Mouse (Mus musculus): ENCODE measurements around the gene Phf5a. TPM values are rescaled to one million over a fixed set of nuclear protein-coding genes. Genes with fewer than 3 reads are reported as not detected.

Phf5a gene
- polyA plus RNA-seq, 1 experiment from 2014 or later: 139 TPM

GRCm38 (mm10) chr15:81846755-81847154, 25.0 kb downstream of the Phf5a start:
- Histone ChIP-seq H3K9ac (no peak overlapping the region), H3K27me3 (no peaks in the 10 kb centered on the region), H3K9me3 (replicated peaks) (no peaks in the 10 kb centered on the region), H3K4me3 (replicated peaks) (no peak overlapping the region), H3K27ac (no peak overlapping the region), H3K4me1 (replicated peaks) (peaks cover 15% of the 10 kb centered on the region), H3K4me2 (no peak overlapping the region), H3K36me3 (peaks cover 47% of the 10 kb centered on the region)
- 86% methylated on average over 9 of the region's 9 CpGs for WGBS (ENCODE audit: insufficient replicate concordance)
- no peak for DNase-seq
- no peak for ATAC-seq (ENCODE audit: low read depth)

- H3K36me3 ChIP-seq: peaks cover 37% of the 10 kb centered on the region
- no peak overlapping the region for H3K4me2 ChIP-seq
- 42% methylated on average over 4 of the region's 4 CpGs for WGBS (ENCODE audit: insufficient replicate concordance)
- H3K4me3 ChIP-seq (replicated peaks): no peak overlapping the region
- H3K9me3 ChIP-seq (replicated peaks): no peaks in the 10 kb centered on the region
- ATAC-seq (ENCODE audit: low read depth) (peak; percentile 32; the same call in 1 of the 2 replicates), DNase-seq (no peak)
- no peak overlapping the region; the same call in 1 of the 2 replicates for H3K27ac ChIP-seq
- H3K27me3 ChIP-seq: no peaks in the 10 kb centered on the region
- H3K9ac ChIP-seq: no peak overlapping the region
- H3K4me1 ChIP-seq (replicated peaks): peaks cover 15% of the 10 kb centered on the region
Measured at GRCm38 (mm10) chr15:81845724-81846123, 26.0 kb downstream of the Phf5a start.

- H3K4me3 ChIP-seq (replicated peaks): no peak overlapping the region
- WGBS (ENCODE audit: insufficient replicate concordance): 75% methylated on average over 5 of the region's 5 CpGs
- ATAC-seq (ENCODE audit: low read depth): no peak
- H3K9ac ChIP-seq: no peak overlapping the region
- no peaks in the 10 kb centered on the region for H3K9me3 ChIP-seq (replicated peaks)
- H3K4me2 ChIP-seq: no peak overlapping the region
- no peak overlapping the region; the same call in 1 of the 2 replicates for H3K27ac ChIP-seq
- DNase-seq: no peak
- H3K36me3 ChIP-seq: peaks cover 31% of the 10 kb centered on the region
- H3K4me1 ChIP-seq (replicated peaks): peaks cover 15% of the 10 kb centered on the region
- no peaks in the 10 kb centered on the region for H3K27me3 ChIP-seq
Measured at GRCm38 (mm10) chr15:81845033-81845625, 26.6 kb downstream of the Phf5a start.

- H3K9me3 ChIP-seq (replicated peaks): no peaks in the 10 kb centered on the region
- 0 out of 2 replicates have a peak, but pooled peaks cover under 1% of the 10 kb centered on the region for H3K27me3 ChIP-seq
- no peak overlapping the region for H3K4me3 ChIP-seq (replicated peaks)
- H3K9ac ChIP-seq: no peak overlapping the region
- H3K4me2 ChIP-seq: no peak overlapping the region
- no peak overlapping the region for H3K27ac ChIP-seq
- 0 out of 2 replicates have a peak, but pooled peaks cover 6% of the 10 kb centered on the region for H3K36me3 ChIP-seq
- WGBS (ENCODE audit: insufficient replicate concordance): 79% methylated on average over 7 of the region's 7 CpGs
- DNase-seq: no peak
- no peak for ATAC-seq (ENCODE audit: low read depth)
- peaks cover 11% of the 10 kb centered on the region; the same call in 1 of the 2 replicates for H3K4me1 ChIP-seq (replicated peaks)
Measured at GRCm38 (mm10) chr15:81842275-81842674, 29.4 kb downstream of the Phf5a start.

- DNase-seq (no peak), ATAC-seq (ENCODE audit: low read depth) (no peak)
- Histone ChIP-seq H3K4me3 (replicated peaks) (no peak overlapping the region), H3K27ac (no peak overlapping the region), H3K36me3 (no peaks in the 10 kb centered on the region), H3K9me3 (replicated peaks) (no peaks in the 10 kb centered on the region), H3K4me2 (no peak overlapping the region), H3K4me1 (replicated peaks) (peaks cover 15% of the 10 kb centered on the region), H3K27me3 (peaks cover 20% of the 10 kb centered on the region), H3K9ac (no peak overlapping the region)
- WGBS (ENCODE audit: insufficient replicate concordance): 81% methylated on average over 7 of the region's 7 CpGs
Measured at GRCm38 (mm10) chr15:81840306-81840705, 31.4 kb downstream of the Phf5a start.

- DNase-seq: no peak
- 75% methylated on average over 5 of the region's 5 CpGs for WGBS (ENCODE audit: insufficient replicate concordance)
Measured at GRCm38 (mm10) chr15:81839634-81840033, 32.1 kb downstream of the Phf5a start.

GRCm38 (mm10) chr15:81838554-81839235, 33.0 kb downstream of the Phf5a start:
- peaks cover 19% of the 10 kb centered on the region for H3K4me1 ChIP-seq (replicated peaks)
- no peak overlapping the region for H3K9ac ChIP-seq
- peaks cover 32% of the 10 kb centered on the region for H3K27me3 ChIP-seq
- DNase-seq (no peak), ATAC-seq (ENCODE audit: low read depth) (no peak)
- no peaks in the 10 kb centered on the region for H3K36me3 ChIP-seq
- no peak overlapping the region for H3K27ac ChIP-seq
- H3K4me3 ChIP-seq (replicated peaks): no peak overlapping the region
- H3K9me3 ChIP-seq (replicated peaks): no peaks in the 10 kb centered on the region
- H3K4me2 ChIP-seq: no peak overlapping the region
- 59% methylated on average over 14 of the region's 14 CpGs for WGBS (ENCODE audit: insufficient replicate concordance)

More at GRCm38 (mm10) chr15:81839634-81840033, 32.1 kb downstream of the Phf5a start:
- no peaks in the 10 kb centered on the region for H3K36me3 ChIP-seq
- peak; percentile 63; the same call in 1 of the 2 replicates for ATAC-seq (ENCODE audit: low read depth)
- H3K4me1 ChIP-seq (replicated peaks): peaks cover 19% of the 10 kb centered on the region
- H3K4me3 ChIP-seq (replicated peaks): no peak overlapping the region
- peaks cover 25% of the 10 kb centered on the region for H3K27me3 ChIP-seq
- H3K27ac ChIP-seq: no peak overlapping the region
- H3K9me3 ChIP-seq (replicated peaks): no peaks in the 10 kb centered on the region
- no peak overlapping the region for H3K4me2 ChIP-seq
- H3K9ac ChIP-seq: no peak overlapping the region

- ATAC-seq (ENCODE audit: low read depth): no peak
- no peak overlapping the region for H3K4me3 ChIP-seq (replicated peaks)
- H3K9ac ChIP-seq: no peak overlapping the region
- peak overlapping the region; percentile 59; the same call in 1 of the 2 replicates for H3K4me2 ChIP-seq
- 55% methylated on average over 7 of the region's 7 CpGs for WGBS (ENCODE audit: insufficient replicate concordance)
- H3K9me3 ChIP-seq (replicated peaks): no peaks in the 10 kb centered on the region
- DNase-seq: no peak
- H3K27me3 ChIP-seq: peaks cover 36% of the 10 kb centered on the region
- peaks cover 23% of the 10 kb centered on the region for H3K4me1 ChIP-seq (replicated peaks)
- H3K27ac ChIP-seq: no peak overlapping the region
- H3K36me3 ChIP-seq: no peaks in the 10 kb centered on the region
Measured at GRCm38 (mm10) chr15:81836966-81837920, 34.5 kb downstream of the Phf5a start.

- ATAC-seq (ENCODE audit: low read depth) (peak; percentile 13; the same call in 1 of the 2 replicates), DNase-seq (no peak)
- Histone ChIP-seq H3K36me3 (no peaks in the 10 kb centered on the region), H3K9me3 (replicated peaks) (no peaks in the 10 kb centered on the region), H3K4me2 (peak overlapping the region; percentile 59), H3K4me1 (replicated peaks) (peaks cover 28% of the 10 kb centered on the region), H3K27ac (no peak overlapping the region), H3K27me3 (peaks cover 36% of the 10 kb centered on the region), H3K4me3 (replicated peaks) (peak overlapping the region; percentile 42), H3K9ac (0 out of 2 replicates have a peak overlapping the region, but pooled peaks have one; percentile 22)
- 4% methylated on average over 33 of the region's 33 CpGs for WGBS (ENCODE audit: insufficient replicate concordance)
Measured at GRCm38 (mm10) chr15:81836124-81836821, 35.4 kb downstream of the Phf5a start.

- 62% methylated on average over 10 of the region's 10 CpGs for WGBS (ENCODE audit: insufficient replicate concordance)
- Histone ChIP-seq H3K4me3 (replicated peaks) (no peak overlapping the region), H3K9ac (no peak overlapping the region), H3K4me1 (replicated peaks) (peaks cover 33% of the 10 kb centered on the region), H3K4me2 (peak overlapping the region; percentile 59; the same call in 1 of the 2 replicates), H3K36me3 (no peaks in the 10 kb centered on the region), H3K9me3 (replicated peaks) (no peaks in the 10 kb centered on the region), H3K27ac (no peak overlapping the region), H3K27me3 (peaks cover 36% of the 10 kb centered on the region)
- no peak for DNase-seq
- ATAC-seq (ENCODE audit: low read depth): no peak
Measured at GRCm38 (mm10) chr15:81835007-81835880, 36.5 kb downstream of the Phf5a start.

Data from liver, embryonic 13.5 days (tissue).